Mouse (Mus musculus): ENCODE measurements around the gene Gm1043.

The Gm1043 gene

DNA sequence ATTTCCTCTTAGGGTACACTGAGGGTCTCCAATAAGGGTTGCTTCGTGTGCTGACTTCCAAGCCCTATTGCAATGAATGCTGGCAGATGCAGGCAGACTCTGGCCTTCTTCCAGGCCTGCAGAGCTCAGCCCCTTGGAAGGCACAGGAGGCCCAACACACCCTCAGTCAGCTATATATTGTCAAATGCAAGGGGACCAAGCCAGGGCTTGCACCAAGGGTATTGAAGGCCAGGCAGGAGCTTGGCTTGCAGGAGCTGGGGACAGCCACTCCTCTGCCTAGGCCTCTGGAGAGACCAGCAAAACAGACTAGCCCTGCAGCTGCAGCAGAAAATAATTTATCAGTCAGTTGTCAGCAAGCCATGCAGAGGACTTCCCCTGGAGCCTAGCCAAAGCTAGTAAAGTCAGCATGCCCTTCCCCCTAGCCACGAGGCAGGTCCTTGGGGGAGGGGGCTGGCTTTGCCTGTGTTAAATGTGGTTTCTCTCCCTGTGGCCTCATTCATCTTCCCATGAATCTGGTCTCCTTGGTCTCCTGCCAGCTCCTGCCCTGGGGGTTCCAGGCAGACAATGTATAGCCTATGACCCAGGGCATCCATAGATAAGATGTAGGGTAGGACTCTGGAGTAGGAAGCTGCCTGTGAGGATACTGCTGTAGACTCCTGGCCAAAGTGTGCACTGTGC lies 113.0 kb downstream of the Gm1043 start:
- in situ Hi-C loops (cut with MboI; ENCODE audit: low sequenced_read_pairs) = no loop called here

GRCm38 (mm10) chr5:37202285-37202684 lies 117.1 kb downstream of the Gm1043 start:
- in situ Hi-C loops (cut with MboI; ENCODE audit: low sequenced_read_pairs) = no loop called here

DNA sequence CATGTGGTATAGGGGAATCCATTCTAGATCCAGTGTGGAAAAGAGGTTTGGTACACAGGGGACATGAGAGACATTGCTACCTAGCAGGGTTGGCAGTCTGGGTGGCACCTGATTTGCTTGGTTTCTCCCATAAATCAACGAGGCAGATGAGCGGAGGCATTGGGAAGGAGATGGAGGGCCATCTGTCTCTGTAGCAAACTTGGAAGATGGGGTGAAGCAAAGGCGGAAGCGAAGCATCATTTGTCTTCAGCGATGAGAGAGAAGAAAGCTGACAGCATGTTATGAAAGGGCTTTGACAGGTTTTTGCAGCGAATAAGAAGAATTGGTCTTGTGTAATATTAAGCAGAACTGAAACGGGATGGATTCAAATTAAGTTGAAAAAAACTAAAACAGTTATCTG lies 119.7 kb downstream of the Gm1043 start:
- in situ Hi-C loops (cut with MboI; ENCODE audit: low sequenced_read_pairs) = no loop called here

DNA sequence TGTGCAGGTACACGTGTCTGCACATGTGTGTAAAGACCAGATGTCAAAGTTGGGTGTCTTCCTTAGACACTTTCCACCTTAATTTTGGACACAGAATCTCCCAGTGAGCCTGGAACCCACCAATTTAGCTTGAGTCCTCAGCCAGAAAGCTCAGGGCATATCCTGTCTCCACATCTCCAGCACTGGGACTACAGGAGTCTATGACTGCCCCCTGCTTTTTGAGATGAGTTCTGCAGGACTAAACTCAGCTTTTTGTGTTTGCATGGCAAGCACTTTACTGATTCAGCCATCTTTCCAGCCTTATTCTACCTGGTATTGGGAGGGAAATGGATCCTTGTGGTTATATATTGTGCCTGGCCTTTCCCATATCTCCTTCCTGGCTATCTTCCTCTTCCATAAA lies 120.2 kb downstream of the Gm1043 start:
- in situ Hi-C loops (cut with MboI; ENCODE audit: low sequenced_read_pairs) = no loop called here

DNA sequence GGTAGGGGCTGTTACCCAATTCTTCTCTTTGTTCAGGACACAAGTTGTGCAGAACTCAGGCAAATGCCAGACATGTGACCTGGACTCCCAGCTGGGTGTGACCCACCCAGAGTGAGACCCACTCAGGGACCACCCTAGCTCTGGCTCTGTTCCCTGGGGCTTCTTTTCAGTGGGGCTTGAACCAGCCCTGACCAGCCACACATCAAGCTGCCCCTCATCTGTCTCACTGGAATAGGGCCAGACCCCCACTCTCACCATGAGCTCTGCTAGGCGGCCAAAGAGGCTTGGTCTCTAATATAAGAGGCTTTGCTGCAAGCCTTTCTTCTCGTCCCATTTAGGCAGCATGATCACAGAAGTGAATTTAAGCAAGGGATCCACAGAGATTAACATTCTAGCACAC lies 121.2 kb downstream of the Gm1043 start:
- in situ Hi-C loops (cut with MboI; ENCODE audit: low sequenced_read_pairs) = no loop called here

- in situ Hi-C loops (cut with MboI; ENCODE audit: low sequenced_read_pairs) = no loop called here
Measured at GRCm38 (mm10) chr5:37212938-37213708, 128.0 kb downstream of the Gm1043 start.

GRCm38 (mm10) chr5:37213709-37214103 lies 128.5 kb downstream of the Gm1043 start:
- in situ Hi-C loops (cut with MboI; ENCODE audit: low sequenced_read_pairs) = no loop called here

DNA sequence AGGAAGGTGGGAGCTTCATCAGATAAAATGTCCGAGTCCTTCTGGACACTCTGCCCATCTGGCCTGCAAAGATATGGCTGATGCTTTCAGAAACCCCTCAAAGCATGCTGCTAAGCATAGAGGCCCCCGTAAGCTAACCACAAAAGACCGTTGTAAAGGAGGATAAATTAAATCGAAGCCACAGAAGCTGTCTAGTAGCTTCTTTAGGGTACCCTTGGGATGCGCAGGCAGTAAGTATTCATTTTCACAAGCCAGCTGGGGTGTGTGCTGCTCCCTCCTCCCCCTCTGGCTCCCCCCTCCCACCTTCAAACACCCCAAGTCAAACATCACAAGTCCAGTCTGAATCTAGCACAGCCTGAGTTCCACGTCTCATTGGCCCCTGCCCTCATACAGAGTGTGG lies 129.4 kb downstream of the Gm1043 start:
- in situ Hi-C loops (cut with MboI; ENCODE audit: low sequenced_read_pairs) = no loop called here

GRCm38 (mm10) chr5:37215276-37215675 lies 130.1 kb downstream of the Gm1043 start:
- in situ Hi-C loops (cut with MboI; ENCODE audit: low sequenced_read_pairs) = no loop called here

- in situ Hi-C loops (cut with MboI; ENCODE audit: low sequenced_read_pairs) = no loop called here
Measured at GRCm38 (mm10) chr5:37219615-37220014, 134.4 kb downstream of the Gm1043 start.

- in situ Hi-C loops (cut with MboI; ENCODE audit: low sequenced_read_pairs) = no loop called here
Measured at GRCm38 (mm10) chr5:37220575-37220974, 135.4 kb downstream of the Gm1043 start.

- in situ Hi-C loops (cut with MboI; ENCODE audit: low sequenced_read_pairs) = no loop called here
Measured at GRCm38 (mm10) chr5:37221563-37221962, 136.4 kb downstream of the Gm1043 start.

DNA sequence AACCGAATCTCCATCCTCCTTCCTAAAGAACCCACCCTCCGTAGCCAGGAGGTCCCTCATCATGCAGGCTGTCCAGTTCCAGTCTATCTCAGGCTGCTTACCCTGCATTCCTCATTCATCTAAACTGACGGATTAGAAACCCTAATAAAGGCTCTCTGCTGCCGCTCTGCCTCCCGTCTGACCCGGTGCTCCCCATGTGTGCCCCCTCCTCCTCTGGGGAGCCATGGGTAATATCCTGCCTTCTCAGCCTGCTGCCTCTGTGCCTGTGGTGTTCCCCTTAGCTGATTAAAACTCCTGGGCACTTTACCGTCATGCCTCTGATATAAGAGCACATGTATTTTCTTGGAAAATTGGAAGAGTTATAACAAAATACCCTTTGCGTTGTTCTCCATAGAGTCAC lies 137.1 kb downstream of the Gm1043 start:
- in situ Hi-C loops (cut with MboI; ENCODE audit: low sequenced_read_pairs) = no loop called here

GRCm38 (mm10) chr5:37225708-37226107 lies 140.5 kb downstream of the Gm1043 start:
- in situ Hi-C loops (cut with MboI; ENCODE audit: low sequenced_read_pairs) = no loop called here

GRCm38 (mm10) chr5:37227956-37228680 lies 142.9 kb downstream of the Gm1043 start:
- in situ Hi-C loops (cut with MboI; ENCODE audit: low sequenced_read_pairs) = no loop called here

GRCm38 (mm10) chr5:37228894-37229293 lies 143.7 kb downstream of the Gm1043 start:
- in situ Hi-C loops (cut with MboI; ENCODE audit: low sequenced_read_pairs) = no loop called here

DNA sequence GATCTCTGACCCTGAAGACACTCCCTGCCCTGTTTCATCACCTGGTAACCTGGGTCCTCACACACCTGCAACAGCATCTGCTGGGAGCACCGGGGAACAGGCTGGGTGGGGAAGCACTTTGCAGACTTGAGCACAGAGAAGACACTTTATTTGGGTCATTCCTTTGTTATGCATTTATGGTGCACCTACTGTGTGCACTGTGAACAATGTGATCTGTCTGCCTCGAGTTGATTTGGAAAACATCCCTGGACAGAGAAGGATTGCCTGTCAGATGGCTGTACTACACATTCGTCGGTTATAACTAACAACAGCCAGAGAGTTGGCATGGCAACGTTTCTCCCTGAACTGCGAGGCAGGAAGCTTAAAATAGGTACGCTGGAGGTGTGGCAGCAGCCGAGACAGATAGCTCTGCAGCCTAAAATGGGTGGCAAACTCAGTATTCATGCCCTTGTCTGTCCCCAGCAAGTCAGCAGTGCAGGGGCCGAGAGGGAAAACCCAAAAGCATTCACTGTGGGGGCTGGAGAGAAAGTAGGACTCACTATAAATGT lies 147.9 kb downstream of the Gm1043 start:
- in situ Hi-C loops (cut with MboI; ENCODE audit: low sequenced_read_pairs) = no loop called here

DNA sequence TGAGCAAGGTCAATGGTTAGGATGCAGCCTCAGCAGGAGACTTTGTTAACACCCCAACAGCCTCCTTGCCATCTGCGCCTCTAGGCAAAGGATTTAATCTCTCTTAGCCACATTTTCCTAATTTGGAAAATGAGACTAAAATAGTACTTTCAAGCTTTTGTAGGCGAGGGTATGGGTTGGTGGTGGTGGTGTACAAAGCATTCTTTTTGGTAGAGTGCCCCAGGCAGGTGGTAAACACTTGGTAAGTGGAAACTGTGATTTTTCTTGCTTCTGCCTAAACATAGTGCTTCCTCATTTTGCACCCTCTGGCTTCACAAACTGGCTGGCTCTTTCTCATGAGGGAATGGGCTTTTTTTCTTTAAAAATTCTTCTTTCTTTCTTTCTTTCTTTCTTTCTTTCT lies 153.5 kb downstream of the Gm1043 start:
- in situ Hi-C loops (cut with MboI; ENCODE audit: low sequenced_read_pairs) = no loop called here

GRCm38 (mm10) chr5:37240550-37240949 lies 155.4 kb downstream of the Gm1043 start:
- in situ Hi-C loops (cut with MboI; ENCODE audit: low sequenced_read_pairs) = no loop called here

DNA sequence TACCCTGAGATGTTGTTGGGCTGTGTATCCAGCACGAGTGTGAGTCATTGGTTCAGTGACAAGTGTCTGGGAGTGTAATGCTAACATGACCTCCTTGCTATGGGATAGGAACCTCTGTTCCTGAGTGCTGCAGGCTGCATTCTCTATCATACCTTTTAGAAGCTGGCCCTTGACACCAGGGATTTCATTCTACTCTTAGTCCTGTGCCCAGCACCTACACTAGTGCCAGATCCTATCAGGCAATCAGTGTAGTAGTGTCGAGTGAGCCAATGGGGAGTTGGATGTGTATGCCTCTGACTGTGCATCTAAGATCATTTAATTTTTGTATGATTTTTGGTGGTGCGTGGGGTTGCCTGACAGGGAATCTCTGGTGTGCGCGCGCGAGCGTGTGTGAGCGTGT lies 156.1 kb downstream of the Gm1043 start:
- in situ Hi-C loops (cut with MboI; ENCODE audit: low sequenced_read_pairs) = no loop called here

DNA sequence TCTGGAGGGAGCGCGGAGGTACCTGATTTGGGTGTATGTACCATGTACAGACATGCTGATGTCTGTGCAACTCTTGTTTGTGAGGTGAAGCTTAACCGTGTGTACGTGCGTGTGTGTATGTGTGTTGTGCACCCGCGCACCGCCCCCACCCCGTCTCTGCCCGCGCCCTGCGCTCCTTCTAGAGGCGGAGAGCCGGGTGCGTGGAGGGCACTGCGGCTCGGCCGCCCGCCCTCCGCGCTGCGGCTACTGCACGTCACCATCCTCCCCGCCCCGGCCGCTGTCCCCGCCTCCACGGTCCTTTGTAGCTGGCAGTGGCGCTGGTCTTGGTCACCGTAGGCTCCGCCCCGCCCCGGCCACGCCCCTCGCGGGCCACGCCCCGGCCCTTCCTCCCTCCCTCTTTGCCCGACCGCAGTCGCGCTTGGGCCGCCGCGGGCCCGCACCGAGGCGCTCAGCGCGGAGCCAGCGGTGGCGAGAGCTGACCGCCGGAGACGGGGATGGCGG lies 156.5 kb downstream of the Gm1043 start, which contains the start of gene Crmp1:
TSS of gene Crmp1 (plus strand) at position 290 of the 501 bp plus-strand sequence.
- in situ Hi-C loops (cut with MboI; ENCODE audit: low sequenced_read_pairs) = no loop called here
